Mouse (Mus musculus) liver, embryonic 16.5 days (tissue): ENCODE measurements at regions not wholly inside any gene's neighbourhood (a gene's known extent, or its start where the extent isn't known, plus 50 kb on each side); places are given as distances from the start of the nearest gene placed in this dataset.

ENCODE experiments used
- ATAC-seq: fragments of 200-750 bp; cut with Nextera tagmentation; 2 replicates; pipeline ENCODE4 v1.8.0; 2017; ENCODE audit warnings: low read depth, mild to moderate bottlenecking, moderate number of reproducible peaks, moderate library complexity
- H3K27ac ChIP-seq: fragments of 300-500 bp; sonication (generic); 2 replicates; pipeline ENCODE4 v1.5.1; 2014; ENCODE audit warnings: mild to moderate bottlenecking, low read length
- H3K27me3 ChIP-seq: fragments of 300-500 bp; sonication (generic); 2 replicates; pipeline ENCODE4 v1.6.1; 2014; ENCODE audit warnings: low read depth, low read length, mixed read lengths; ENCODE audit not compliant: control insufficient read depth, insufficient read depth
- H3K36me3 ChIP-seq: fragments of 300-500 bp; sonication (generic); 2 replicates; pipeline ENCODE4 v1.6.1; 2014; ENCODE audit warnings: mild to moderate bottlenecking; ENCODE audit not compliant: control insufficient read depth, insufficient read depth
- H3K4me1 ChIP-seq: fragments of 300-500 bp; sonication (generic); 2 replicates; pipeline ENCODE4 v1.6.1; 2014; ENCODE audit warnings: low read depth, low read length, mixed read lengths; ENCODE audit not compliant: control insufficient read depth
- H3K4me2 ChIP-seq: fragments of 300-500 bp; sonication (generic); 2 replicates; pipeline ENCODE4 v1.6.1; 2014; ENCODE audit warnings: low read depth, low read length, mixed read lengths
- H3K4me3 ChIP-seq: fragments of 300-500 bp; sonication (generic); 2 replicates; pipeline ENCODE4 v1.5.1; 2014; ENCODE audit warnings: low read depth, mild to moderate bottlenecking, low read length
- H3K9ac ChIP-seq: fragments of 300-500 bp; sonication (generic); 2 replicates; pipeline ENCODE4 v1.6.1; 2014; ENCODE audit warnings: low read depth, low read length
- H3K9me3 ChIP-seq: fragments of 300-500 bp; sonication (generic); replicated peaks from 2 replicates; pipeline ENCODE4 v1.6.1; 2016; ENCODE audit warnings: low read length; ENCODE audit not compliant: control insufficient read depth
- WGBS: fragments of 180-500 bp; shearing (Covaris S2); extraction: QIAGEN DNeasy Blood & Tissue Kit; methylation state at CpG from one replicate; pipeline ENCODE4 v1.1.7; 2014; ENCODE audit not compliant: insufficient replicate concordance; 5-methylcytosine and 5-hydroxymethylcytosine counted together

- Histone ChIP-seq H3K4me3 (no peak overlapping the region), H3K4me2 (no peak overlapping the region), H3K9me3 (no peaks in the 10 kb centered on the region), H3K27ac (no peak overlapping the region), H3K4me1 (no peaks in the 10 kb centered on the region), H3K27me3 (peaks cover 10% of the 10 kb centered on the region), H3K36me3 (no peaks in the 10 kb centered on the region), H3K9ac (no peak overlapping the region)
- 47% methylated on average over 5 of the region's 5 CpGs for WGBS
- ATAC-seq: no peak
These were observed 72.2 kb upstream of the Frmpd3 start for GRCm38 (mm10) chrX:140269742-140270457.

GRCm38 (mm10) chrX:140277327-140277947 lies 64.6 kb upstream of the Frmpd3 start:
- H3K27ac ChIP-seq: no peak overlapping the region
- no peak overlapping the region for H3K9ac ChIP-seq
- ATAC-seq: no peak
- H3K4me2 ChIP-seq: peak overlapping the region; percentile 48
- no peaks in the 10 kb centered on the region for H3K36me3 ChIP-seq
- 24% methylated on average over 43 of the region's 54 CpGs for WGBS
- peak overlapping the region; percentile 26 for H3K4me3 ChIP-seq
- no peaks in the 10 kb centered on the region for H3K4me1 ChIP-seq
- no peaks in the 10 kb centered on the region for H3K9me3 ChIP-seq
- peaks cover 38% of the 10 kb centered on the region for H3K27me3 ChIP-seq

GRCm38 (mm10) chrX:140277978-140278729 lies 63.9 kb upstream of the Frmpd3 start:
- no peak for ATAC-seq
- H3K4me2 ChIP-seq: peak overlapping the region; percentile 48
- H3K9me3 ChIP-seq: no peaks in the 10 kb centered on the region
- peak overlapping the region; percentile 26 for H3K4me3 ChIP-seq
- H3K27ac ChIP-seq: no peak overlapping the region
- 18% methylated on average over 55 of the region's 69 CpGs for WGBS
- H3K27me3 ChIP-seq: peaks cover 34% of the 10 kb centered on the region
- H3K36me3 ChIP-seq: no peaks in the 10 kb centered on the region
- no peaks in the 10 kb centered on the region for H3K4me1 ChIP-seq
- H3K9ac ChIP-seq: no peak overlapping the region

- no peaks in the 10 kb centered on the region for H3K36me3 ChIP-seq
- H3K27me3 ChIP-seq: peaks cover 33% of the 10 kb centered on the region
- H3K4me3 ChIP-seq: no peak overlapping the region
- H3K9me3 ChIP-seq: no peaks in the 10 kb centered on the region
- no peak overlapping the region for H3K4me2 ChIP-seq
- no peak overlapping the region for H3K9ac ChIP-seq
- 27% methylated on average over 6 of the region's 6 CpGs for WGBS
- H3K4me1 ChIP-seq: no peaks in the 10 kb centered on the region
- no peak overlapping the region for H3K27ac ChIP-seq
- no peak for ATAC-seq
These were observed 62.8 kb upstream of the Frmpd3 start for GRCm38 (mm10) chrX:140279266-140279665.

GRCm38 (mm10) chrX:140280016-140280415 lies 62.0 kb upstream of the Frmpd3 start:
- Histone ChIP-seq H3K9me3 (no peaks in the 10 kb centered on the region), H3K27me3 (peaks cover 33% of the 10 kb centered on the region), H3K27ac (no peak overlapping the region), H3K4me1 (no peaks in the 10 kb centered on the region), H3K4me3 (no peak overlapping the region), H3K4me2 (no peak overlapping the region), H3K9ac (no peak overlapping the region), H3K36me3 (no peaks in the 10 kb centered on the region)
- ATAC-seq: no peak
- WGBS: 17% methylated on average over 12 of the region's 12 CpGs
